Mouse (Mus musculus) adipocyte (in vitro differentiated cells): ENCODE measurements at regions not wholly inside any gene's neighbourhood (a gene's known extent, or its start where the extent isn't known, plus 50 kb on each side); places are given as distances from the start of the nearest gene placed in this dataset.

Experiments
- DNase-seq: peaks from one replicate; pipeline ENCODE4 v3.0.0-alpha.2; 2016; ENCODE audit warnings: low spot score

DNA sequence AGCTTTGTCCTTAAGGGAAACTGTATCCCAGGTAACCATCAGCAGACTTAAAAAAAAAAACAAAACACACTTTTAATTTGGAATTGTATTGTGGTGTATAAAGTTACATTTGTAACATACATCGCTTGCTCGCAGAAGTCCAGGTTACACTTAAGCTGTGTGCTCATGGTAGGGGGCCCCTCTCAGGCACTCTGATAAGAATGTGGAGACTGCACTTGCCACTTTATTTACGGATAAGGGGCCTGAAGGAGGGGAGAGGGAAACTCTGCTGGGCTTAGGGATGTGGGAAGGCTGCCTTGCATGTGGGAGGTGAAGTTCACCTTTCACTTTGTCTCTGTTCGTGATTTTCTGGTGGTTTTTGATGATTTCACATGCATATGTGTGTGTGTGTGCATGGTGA, 58.7 kb downstream of the Ccdc185 start:
- no peak for DNase-seq

DNA sequence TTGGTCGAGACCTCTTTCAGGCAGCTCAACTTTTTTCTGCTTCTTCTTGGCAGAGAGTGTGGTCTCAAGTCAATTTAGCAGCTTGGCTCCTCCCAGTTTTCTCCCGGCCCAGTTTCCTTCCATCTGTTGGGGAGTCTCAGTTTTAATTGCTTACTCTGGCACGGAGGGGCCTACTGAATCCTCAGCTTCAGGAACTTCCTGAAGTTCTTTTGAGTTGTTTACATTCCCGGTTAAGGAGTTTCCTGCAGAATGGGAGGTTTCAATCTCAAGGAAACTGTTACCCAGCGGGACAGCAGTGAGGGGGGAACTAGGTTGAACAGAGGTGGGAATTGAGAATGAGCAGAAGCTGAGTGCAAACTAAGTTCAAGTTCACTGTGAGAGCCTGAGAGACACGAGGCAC, 59.2 kb downstream of the Ccdc185 start:
- no peak for DNase-seq

DNA sequence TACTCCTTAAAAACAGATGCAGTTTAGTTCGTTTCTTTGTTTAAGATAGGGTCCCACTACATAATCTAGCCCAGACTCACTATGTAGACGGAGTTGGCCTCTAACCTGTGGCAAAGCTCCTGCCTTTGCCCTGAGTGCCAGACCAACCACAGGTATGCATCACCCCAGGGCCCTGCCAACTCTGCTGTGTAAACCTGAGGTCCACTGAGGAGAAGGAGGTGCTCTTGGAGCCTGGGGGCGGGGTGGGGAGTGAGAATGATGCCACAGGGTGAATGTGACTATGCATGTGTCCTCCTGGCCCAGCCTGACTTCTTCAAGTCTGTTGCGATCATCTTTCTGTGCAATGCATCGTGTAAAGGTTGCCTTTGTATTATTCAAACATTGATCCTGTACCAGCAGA, 61.8 kb downstream of the Ccdc185 start:
- no peak for DNase-seq

GRCm38 (mm10) chr1:182686231-182686630, 62.7 kb downstream of the Ccdc185 start:
- DNase-seq = no peak

- DNase-seq = peak; percentile 36
Measured at GRCm38 (mm10) chr1:182682591-182683252, 66.3 kb downstream of the Ccdc185 start.
